Comparison of ENCODE assay signal across 8 mouse cellular contexts in genomic region chr1:131138191-131139016, GRCm38 (mm10). TPM values are rescaled to one million over a fixed set of nuclear protein-coding genes. Genes with fewer than 3 reads are reported as not detected.
DNase-seq lines count a peak whose midpoint lies in the region; ATAC-seq lines count a peak whose summit lies in the region.

Gene Dyrk3 (minus strand): TSS chr1:131138340.

- peak within 1 kb of the TSS; percentile 80 for H3K4me2 ChIP-seq in hindbrain, embryonic 16.5 days (ENCODE audit: low read length)

- peak within 1 kb of the TSS; percentile 90 for H3K4me3 ChIP-seq in hindbrain, embryonic 16.5 days (ENCODE audit: low read length)
- H3K4me3 ChIP-seq in megakaryocyte, embryonic 14.5 days (replicated peaks): peak within 1 kb of the TSS; percentile 96

- 4% methylated on average over 49 of the region's 49 CpGs for WGBS in hindbrain, embryonic 16.5 days

- H3K27me3 ChIP-seq in hindbrain, embryonic 16.5 days (replicated peaks; ENCODE audit: control insufficient read depth, insufficient read depth, low read length): no peaks in the 10 kb centered on the region
- H3K27me3 ChIP-seq in megakaryocyte, embryonic 14.5 days (replicated peaks): no peaks in the 10 kb centered on the region

- DNase-seq in T-cell, adult 2 months (ENCODE audit: low spot score): peak; percentile 86
- DNase-seq in cerebellum, postnatal 25 days: peak; percentile 88 to 94
- DNase-seq in frontal cortex, postnatal 36 days (ENCODE audit: low spot score in 2 of 2): peak; percentile 87 to 92
- peak; percentile 82 to 88 for DNase-seq in left cerebral cortex, adult 8-10 months (ENCODE audit: low spot score in 2 of 2)
- DNase-seq in right cerebral cortex, postnatal 10 days (ENCODE audit: low spot score in 2 of 2): peak; percentile 94
- peak; percentile 91 for DNase-seq in urinary bladder, postnatal 25 days (ENCODE audit: low spot score)

- peaks cover 22% of the 10 kb centered on the region for H3K4me1 ChIP-seq in hindbrain, embryonic 16.5 days (ENCODE audit: control insufficient read depth, insufficient read depth, low read depth, low read length)
- H3K4me1 ChIP-seq in megakaryocyte, embryonic 14.5 days: peaks cover 81% of the 10 kb centered on the region

- peak within 1 kb of the TSS; percentile 86 for H3K9ac ChIP-seq in hindbrain, embryonic 16.5 days (ENCODE audit: low read depth, low read length)

- ATAC-seq in hindbrain, embryonic 16.5 days: peak; percentile 98

- no peaks in the 10 kb centered on the region for H3K36me3 ChIP-seq in hindbrain, embryonic 16.5 days (ENCODE audit: control insufficient read depth, insufficient read depth, low read length)
- peaks cover 20% of the 10 kb centered on the region for H3K36me3 ChIP-seq in megakaryocyte, embryonic 14.5 days (replicated peaks; ENCODE audit: low read length)

- no peaks in the 10 kb centered on the region for H3K9me3 ChIP-seq in hindbrain, embryonic 16.5 days (ENCODE audit: control insufficient read depth, low read length)
- H3K9me3 ChIP-seq in megakaryocyte, embryonic 14.5 days: peaks cover 4% of the 10 kb centered on the region; the same call in 1 of the 2 replicates

- H3K27ac ChIP-seq in hindbrain, embryonic 16.5 days (ENCODE audit: low read depth, low read length): peak within 1 kb of the TSS; percentile 95

RNA-seq across cellular contexts. Expression of gene Dyrk3, which starts in this region (rescaled TPM):
- 12.2 and 14.5 TPM in 2 replicates for polyA plus RNA-seq in hindbrain, embryonic 16.5 days (2015; fragmentation: Nextera tagmentation; extraction: Ambion mirVana)
- 10 to 100 TPM in 2 of 4 experiments, 1 to 10 TPM in 2; 7.8 to 11.0 (median 9.7) TPM for total RNA-seq in left cerebral cortex, adult 8-10 months (2022)
- polyA plus RNA-seq in megakaryocyte, embryonic 14.5 days (2012; ENCODE audit: insufficient read depth, low replicate concordance): 6.4 and 8.0 TPM in 2 replicates

Comparison
In these comparisons a context has a peak if more than half of its experiments do, and no peak if none do; other contexts are left out.
1. Peak in every context shown above with its lines: DNase-seq, ATAC-seq, H3K4me3 ChIP-seq and H3K27ac ChIP-seq.